Mouse (Mus musculus): ENCODE results near the gene Fxyd2. TPM values are rescaled to one million over a fixed set of nuclear protein-coding genes. Genes with fewer than 3 reads are reported as not detected.

The Fxyd2 gene
- polyA plus RNA-seq, 1 experiment from 2014 or later = 1.2 TPM

DNA sequence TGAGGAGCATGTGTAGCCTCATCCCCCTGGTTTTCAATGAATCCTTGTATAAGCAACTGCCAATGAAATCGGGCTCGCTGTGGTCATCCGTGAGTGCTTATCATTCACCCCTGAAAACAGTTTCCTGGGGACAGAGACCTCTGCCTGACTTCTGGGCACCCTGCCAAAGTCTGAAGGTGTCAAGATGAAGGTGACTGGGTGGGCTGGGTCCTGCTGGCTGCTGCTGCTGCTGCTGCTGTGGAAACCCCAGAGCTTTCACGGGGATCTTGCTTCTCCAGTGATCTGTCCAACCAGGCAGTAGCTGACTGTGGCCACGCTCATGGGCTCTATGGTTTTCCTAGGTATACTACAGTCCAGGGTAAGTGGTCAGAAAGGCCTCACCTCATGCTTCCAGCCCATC lies 10.7 kb downstream of the Fxyd2 start:
- no peaks in the 10 kb centered on the region for H3K9me3 ChIP-seq (ENCODE audit: control insufficient read depth)
- no peaks in the 10 kb centered on the region; the same call in 1 of the 2 replicates for H3K27me3 ChIP-seq (replicated peaks; ENCODE audit: control insufficient read depth, insufficient read depth, low read length)
- no peak overlapping the region for H3K4me2 ChIP-seq (replicated peaks; ENCODE audit: low read depth)
- no peak for TF ChIP-seq CTCF (IDR thresholded peaks at IDR 0.05; ENCODE audit: low read depth)
- ATAC-seq = no peak
- no peak overlapping the region for H3K9ac ChIP-seq (ENCODE audit: low read depth, low read length)
- no peak overlapping the region for H3K27ac ChIP-seq (ENCODE audit: low read depth, low read length)
- H3K4me1 ChIP-seq (replicated peaks; ENCODE audit: control insufficient read depth, insufficient read depth, low read length) = no peaks in the 10 kb centered on the region
- no peak overlapping the region for H3K4me3 ChIP-seq (ENCODE audit: low read depth, low read length)
- 80% methylated on average over 5 of the region's 5 CpGs for WGBS
- no peaks in the 10 kb centered on the region for H3K36me3 ChIP-seq (ENCODE audit: control insufficient read depth, insufficient read depth)

DNA sequence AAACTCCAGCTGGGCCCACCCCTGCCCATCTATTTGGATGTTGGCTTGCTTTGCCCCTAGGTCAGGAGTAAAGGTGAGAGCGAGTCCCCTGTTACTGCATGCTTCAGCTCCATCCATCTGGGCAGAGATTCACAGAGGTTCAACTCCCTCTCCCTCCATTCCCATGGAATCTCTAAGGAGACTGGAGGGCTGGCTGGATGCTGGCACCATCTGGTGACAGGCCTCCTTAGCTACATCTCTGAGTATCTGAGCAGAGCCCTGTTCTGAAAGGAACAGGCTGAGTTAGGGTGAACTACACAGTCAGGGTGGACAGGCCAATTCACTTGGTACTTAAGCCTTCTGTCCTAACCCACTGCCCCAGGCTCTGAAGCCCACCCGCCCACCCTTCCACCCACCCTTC lies 11.1 kb downstream of the Fxyd2 start:
- no peak overlapping the region for H3K9ac ChIP-seq (ENCODE audit: low read depth, low read length)
- no peaks in the 10 kb centered on the region; the same call in 1 of the 2 replicates for H3K27me3 ChIP-seq (replicated peaks; ENCODE audit: control insufficient read depth, insufficient read depth, low read length)
- H3K36me3 ChIP-seq (ENCODE audit: control insufficient read depth, insufficient read depth) = no peaks in the 10 kb centered on the region
- TF ChIP-seq CTCF (IDR thresholded peaks at IDR 0.05; ENCODE audit: low read depth) = no peak
- H3K4me1 ChIP-seq (replicated peaks; ENCODE audit: control insufficient read depth, insufficient read depth, low read length) = no peaks in the 10 kb centered on the region
- H3K4me2 ChIP-seq (replicated peaks; ENCODE audit: low read depth) = no peak overlapping the region
- ATAC-seq = no peak
- no peaks in the 10 kb centered on the region for H3K9me3 ChIP-seq (ENCODE audit: control insufficient read depth)
- WGBS = 83% methylated on average over 2 of the region's 2 CpGs
- H3K4me3 ChIP-seq (ENCODE audit: low read depth, low read length) = no peak overlapping the region
- no peak overlapping the region for H3K27ac ChIP-seq (ENCODE audit: low read depth, low read length)

DNA sequence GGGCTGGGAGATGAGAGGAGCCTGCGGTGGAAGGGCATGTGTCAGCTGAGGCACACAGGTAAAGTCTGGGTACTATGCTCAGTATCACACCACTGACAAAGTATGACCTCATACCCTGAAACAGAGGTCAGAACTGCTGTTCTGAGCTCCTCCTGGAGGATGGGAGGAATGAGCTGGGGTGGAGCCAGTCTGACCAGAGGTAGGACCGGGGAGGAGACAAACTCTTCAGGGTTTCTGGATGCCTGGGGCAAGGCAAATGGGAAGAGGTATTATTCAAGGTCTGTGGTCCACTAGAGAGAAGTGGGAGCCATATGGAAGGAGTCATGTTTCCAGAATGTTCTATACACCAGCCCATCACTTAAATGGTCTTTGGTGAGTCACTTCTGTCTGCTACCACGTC lies 11.6 kb downstream of the Fxyd2 start:
- no peak for ATAC-seq
- Histone ChIP-seq H3K4me3 (ENCODE audit: low read depth, low read length) (no peak overlapping the region), H3K4me2 (replicated peaks; ENCODE audit: low read depth) (no peak overlapping the region), H3K9ac (ENCODE audit: low read depth, low read length) (no peak overlapping the region), H3K9me3 (ENCODE audit: control insufficient read depth) (no peaks in the 10 kb centered on the region), H3K36me3 (ENCODE audit: control insufficient read depth, insufficient read depth) (no peaks in the 10 kb centered on the region), H3K4me1 (replicated peaks; ENCODE audit: control insufficient read depth, insufficient read depth, low read length) (no peaks in the 10 kb centered on the region), H3K27me3 (replicated peaks; ENCODE audit: control insufficient read depth, insufficient read depth, low read length) (no peaks in the 10 kb centered on the region; the same call in 1 of the 2 replicates), H3K27ac (ENCODE audit: low read depth, low read length) (no peak overlapping the region)
- no peak for TF ChIP-seq CTCF (IDR thresholded peaks at IDR 0.05; ENCODE audit: low read depth)
- 74% methylated on average over 3 of the region's 3 CpGs for WGBS

DNA sequence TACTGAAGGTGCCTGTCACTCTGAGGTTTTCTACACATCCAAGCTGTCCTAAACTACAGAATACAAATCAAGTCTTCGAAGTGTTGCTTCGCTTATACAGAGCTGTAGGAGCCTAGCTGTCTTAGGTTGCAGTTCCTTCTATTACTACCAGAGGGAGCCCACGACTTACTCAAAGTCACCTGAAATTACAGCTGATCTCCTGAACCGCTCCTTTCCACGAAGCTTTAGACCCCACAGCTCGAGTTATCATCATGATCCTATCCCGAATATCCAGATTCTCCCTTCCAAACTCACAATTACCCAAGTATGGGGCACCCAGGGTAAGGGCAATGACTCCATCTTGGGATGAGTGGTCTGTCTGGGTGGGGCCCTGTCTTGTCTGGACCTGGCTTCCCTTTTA lies 12.3 kb downstream of the Fxyd2 start:
- Histone ChIP-seq H3K27me3 (replicated peaks; ENCODE audit: control insufficient read depth, insufficient read depth, low read length) (no peaks in the 10 kb centered on the region; the same call in 1 of the 2 replicates), H3K4me3 (ENCODE audit: low read depth, low read length) (peak overlapping the region; percentile 11; the same call in 1 of the 2 replicates), H3K4me1 (replicated peaks; ENCODE audit: control insufficient read depth, insufficient read depth, low read length) (no peaks in the 10 kb centered on the region), H3K4me2 (replicated peaks; ENCODE audit: low read depth) (peak overlapping the region; percentile 48), H3K9me3 (ENCODE audit: control insufficient read depth) (no peaks in the 10 kb centered on the region), H3K27ac (ENCODE audit: low read depth, low read length) (no peak overlapping the region), H3K36me3 (ENCODE audit: control insufficient read depth, insufficient read depth) (no peaks in the 10 kb centered on the region), H3K9ac (ENCODE audit: low read depth, low read length) (no peak overlapping the region)
- no peak for ATAC-seq
- 20% methylated on average over 7 of the region's 7 CpGs for whole genome bisulfite sequencing
- TF ChIP-seq CTCF (IDR thresholded peaks at IDR 0.05; ENCODE audit: low read depth) = peak; percentile 83

DNA sequence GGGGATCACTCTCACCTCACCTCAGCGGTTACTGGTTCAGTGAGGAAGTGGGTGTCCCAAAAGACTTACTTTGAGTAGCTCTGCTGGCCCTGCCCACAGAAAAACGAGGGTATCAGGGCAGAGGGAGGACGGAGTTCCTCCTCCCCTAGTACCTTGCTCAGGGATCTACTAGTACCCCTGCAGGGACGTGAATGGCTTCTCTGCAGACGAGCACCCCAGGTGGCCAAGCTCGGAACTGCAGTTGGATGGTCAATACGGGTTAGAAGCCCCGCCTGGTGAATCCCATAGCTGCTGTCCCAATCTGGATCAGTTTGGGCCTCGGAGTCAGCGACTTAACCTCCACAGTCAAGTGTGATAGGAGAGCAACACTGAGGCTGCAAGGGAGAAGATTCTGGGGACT lies 12.8 kb downstream of the Fxyd2 start:
- no peaks in the 10 kb centered on the region for H3K36me3 ChIP-seq (ENCODE audit: control insufficient read depth, insufficient read depth)
- TF ChIP-seq CTCF (IDR thresholded peaks at IDR 0.05; ENCODE audit: low read depth) = peak; percentile 89
- no peak overlapping the region for H3K9ac ChIP-seq (ENCODE audit: low read depth, low read length)
- WGBS = 6% methylated on average over 10 of the region's 10 CpGs
- no peak overlapping the region for H3K27ac ChIP-seq (ENCODE audit: low read depth, low read length)
- H3K4me3 ChIP-seq (ENCODE audit: low read depth, low read length) = peak overlapping the region; percentile 11; the same call in 1 of the 2 replicates
- peak overlapping the region; percentile 48 for H3K4me2 ChIP-seq (replicated peaks; ENCODE audit: low read depth)
- no peaks in the 10 kb centered on the region for H3K9me3 ChIP-seq (ENCODE audit: control insufficient read depth)
- ATAC-seq = no peak
- H3K4me1 ChIP-seq (replicated peaks; ENCODE audit: control insufficient read depth, insufficient read depth, low read length) = no peaks in the 10 kb centered on the region
- H3K27me3 ChIP-seq (replicated peaks; ENCODE audit: control insufficient read depth, insufficient read depth, low read length) = no peaks in the 10 kb centered on the region; the same call in 1 of the 2 replicates

DNA sequence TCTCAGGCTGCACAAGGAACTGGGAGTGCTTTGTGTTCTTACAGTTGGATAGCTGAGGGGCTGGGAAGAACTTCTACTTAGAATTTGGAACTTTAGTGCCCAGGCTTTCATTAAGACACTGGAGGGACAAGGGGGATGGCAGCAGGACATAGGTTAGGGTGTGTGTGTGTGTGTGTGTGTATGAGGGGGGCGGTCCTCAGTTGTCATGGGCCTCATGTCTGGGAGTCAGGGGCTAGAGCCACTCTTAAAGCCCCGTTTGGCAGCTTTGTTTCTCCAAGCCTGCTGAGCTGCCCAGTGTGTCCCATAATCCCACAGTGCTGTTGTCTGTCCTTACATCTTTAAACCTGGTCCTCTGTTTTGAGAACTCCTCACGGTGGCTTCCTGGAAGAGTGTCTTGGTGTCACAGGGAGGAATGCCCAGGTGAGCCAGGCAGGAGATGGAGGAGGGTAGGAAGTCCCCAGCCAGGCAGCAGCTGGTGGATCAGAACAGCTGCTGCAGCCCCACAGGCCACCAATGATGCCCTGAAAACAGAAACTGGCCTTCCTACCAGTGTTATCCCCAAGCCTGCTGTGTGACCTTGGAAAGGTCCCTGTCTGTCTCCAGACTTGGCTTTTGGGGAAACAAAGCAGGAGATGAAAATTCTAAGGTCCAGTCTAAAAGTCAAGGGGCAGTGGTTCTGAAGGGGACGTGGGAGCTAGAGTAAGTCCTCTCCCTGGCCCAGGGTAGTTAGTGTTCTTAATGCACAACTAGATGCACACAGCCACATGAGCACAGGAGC lies 13.4 kb downstream of the Fxyd2 start:
- no peak overlapping the region for H3K27ac ChIP-seq (ENCODE audit: low read depth, low read length)
- 83% methylated on average over 4 of the region's 4 CpGs for WGBS
- no peak for TF ChIP-seq CTCF (IDR thresholded peaks at IDR 0.05; ENCODE audit: low read depth)
- H3K9me3 ChIP-seq (ENCODE audit: control insufficient read depth) = no peaks in the 10 kb centered on the region
- no peak overlapping the region for H3K4me2 ChIP-seq (replicated peaks; ENCODE audit: low read depth)
- H3K27me3 ChIP-seq (replicated peaks; ENCODE audit: control insufficient read depth, insufficient read depth, low read length) = no peaks in the 10 kb centered on the region; the same call in 1 of the 2 replicates
- H3K4me1 ChIP-seq (replicated peaks; ENCODE audit: control insufficient read depth, insufficient read depth, low read length) = no peaks in the 10 kb centered on the region
- no peak overlapping the region for H3K9ac ChIP-seq (ENCODE audit: low read depth, low read length)
- H3K36me3 ChIP-seq (ENCODE audit: control insufficient read depth, insufficient read depth) = no peaks in the 10 kb centered on the region
- H3K4me3 ChIP-seq (ENCODE audit: low read depth, low read length) = no peak overlapping the region
- no peak for ATAC-seq

Data from intestine, postnatal 0 days (tissue).